Mouse (Mus musculus): ENCODE results near the gene Adamts6.

DNA sequence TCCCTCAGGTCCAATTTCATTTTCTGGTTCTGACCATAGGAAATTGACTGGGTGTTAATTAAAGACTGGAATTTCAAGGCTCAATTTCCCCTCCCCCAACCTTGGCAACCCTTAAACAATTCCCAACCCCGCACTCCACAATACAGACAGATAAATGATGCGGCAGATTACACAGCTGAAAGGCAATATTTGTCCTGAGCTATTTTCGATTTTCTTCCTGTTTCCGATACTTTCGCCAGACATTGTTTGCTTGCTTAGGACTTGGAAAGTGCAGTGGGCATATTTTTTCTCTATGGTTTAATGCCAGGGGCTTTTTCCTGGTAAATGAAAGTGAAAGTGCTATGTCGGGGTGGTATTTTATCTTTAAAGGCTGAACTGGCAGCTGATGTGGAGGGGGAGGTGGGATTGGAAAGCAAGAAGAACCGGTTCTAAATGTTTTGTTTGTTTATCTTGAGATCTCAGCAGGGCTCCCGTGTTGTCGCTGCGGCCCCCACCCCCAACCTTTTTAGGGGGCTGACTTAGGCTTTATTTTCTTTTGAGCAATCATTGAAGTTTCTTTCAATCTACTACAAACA, 1.8 kb upstream of the Adamts6 start:
- no peak for TF ChIP-seq POLR2A (IDR thresholded peaks at IDR 0.05; ENCODE audit: insufficient read depth, low read depth, low read length)
- no peak for TF ChIP-seq CTCF (IDR thresholded peaks at IDR 0.05; ENCODE audit: insufficient read depth, low read depth, low read length)
